Mouse (Mus musculus): Measurements from ENCODE around the gene Slc16a4.

DNA sequence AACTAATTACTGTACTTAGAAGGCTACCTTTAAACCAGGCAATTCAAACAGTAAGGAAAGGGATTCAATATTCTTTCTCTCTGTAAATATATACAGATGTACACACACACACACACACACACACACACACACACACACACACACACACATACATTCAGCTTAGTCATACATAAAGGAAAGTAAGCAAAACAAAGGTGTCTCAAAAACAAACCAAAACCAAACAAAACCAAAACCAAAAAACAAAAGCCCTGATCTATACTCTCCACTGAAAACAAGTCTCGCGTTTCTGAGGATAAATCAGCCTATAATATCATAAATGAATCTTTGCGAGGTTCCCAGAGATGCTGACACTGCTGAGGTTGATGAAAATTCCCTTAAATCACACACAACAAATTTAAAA is 26.3 kb downstream of the Slc16a4 start:
- no peak for TF ChIP-seq CTCF (IDR thresholded peaks at IDR 0.05; ENCODE audit: borderline replicate concordance, control insufficient read depth, extremely low read depth, insufficient read depth, low read length, poor library complexity)
- no peak for TF ChIP-seq POLR2A (IDR thresholded peaks at IDR 0.05; ENCODE audit: control insufficient read depth, extremely low read depth, insufficient read depth, low read length, poor library complexity)
